In the genomic region with DNA sequence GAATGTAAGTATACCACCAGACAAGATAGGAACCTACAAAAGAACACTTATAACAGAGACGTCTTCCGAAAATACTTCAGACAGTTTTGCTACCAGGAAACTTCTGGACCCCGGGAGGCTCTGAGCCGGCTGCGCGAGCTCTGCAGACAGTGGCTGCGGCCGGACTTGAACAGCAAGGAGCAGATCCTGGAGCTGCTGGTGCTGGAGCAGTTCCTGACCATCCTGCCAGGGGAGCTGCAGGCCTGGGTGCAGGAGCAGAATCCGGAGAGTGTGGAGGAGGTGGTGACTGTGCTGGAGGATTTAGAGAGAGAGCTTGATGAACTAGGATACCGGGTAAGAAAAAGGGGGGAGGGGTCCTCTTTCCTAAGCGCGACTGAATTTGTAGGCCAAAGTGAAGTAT, we compare ENCODE assay signal across 9 mouse cellular contexts. TPM values are rescaled to one million over a fixed set of nuclear protein-coding genes. Genes with fewer than 3 reads are reported as not detected.
DNase-seq lines count a peak whose midpoint lies in the region; ATAC-seq lines count a peak whose summit lies in the region.
"Had no signal": no experiment of that assay in that cellular context is flagged by ENCODE, and none has a peak within 500 bp of the region (broad histone marks: within the 10 kb centered on the region; RNA-seq: fewer than 3 reads in every experiment).

No protein-coding gene starts in this region.

- no peak for DNase-seq in heart, adult 18-20 months
- DNase-seq in R1 (ENCODE audit: low read depth, low spot score): peak; percentile 23
- DNase-seq in liver, embryonic 13.5 days: peak; percentile 2
- no peak for DNase-seq in urinary bladder, postnatal 36 days (ENCODE audit: low spot score in 2 of 2)
- DNase-seq in urinary bladder, adult 2 months (ENCODE audit: low spot score): no peak

- no peak for ATAC-seq in heart, embryonic 13.5 days (ENCODE audit: extremely low read depth, insufficient number of reproducible peaks, low FRiP score, low TSS enrichment)
- no peak for ATAC-seq in forebrain, embryonic 15.5 days (replicated peaks)
- no peak for ATAC-seq in liver, embryonic 13.5 days (ENCODE audit: low read depth)
- ATAC-seq in frontal cortex, adult (ENCODE audit: low TSS enrichment): no peak

- H3K27ac ChIP-seq in heart, embryonic 13.5 days (replicated peaks): no peak overlapping the region
- no peak overlapping the region for H3K27ac ChIP-seq in forebrain, embryonic 15.5 days (replicated peaks)
- no peak overlapping the region for H3K27ac ChIP-seq in liver, embryonic 13.5 days

- 58% methylated on average over 12 of the region's 12 CpGs for WGBS in heart, embryonic 13.5 days
- 67% methylated on average over 12 of the region's 12 CpGs for WGBS in forebrain, embryonic 15.5 days
- 69% methylated on average over 12 of the region's 12 CpGs for WGBS in liver, embryonic 13.5 days (ENCODE audit: insufficient replicate concordance)

- peak overlapping the region; percentile 69 for H3K4me3 ChIP-seq in heart, embryonic 13.5 days
- H3K4me3 ChIP-seq in forebrain, embryonic 15.5 days: peak overlapping the region; percentile 64
- peak overlapping the region; percentile 75 for H3K4me3 ChIP-seq in liver, embryonic 13.5 days (replicated peaks)

- no peaks in the 10 kb centered on the region for H3K27me3 ChIP-seq in heart, embryonic 13.5 days (replicated peaks)
- H3K27me3 ChIP-seq in forebrain, embryonic 15.5 days: no peaks in the 10 kb centered on the region
- 0 out of 2 replicates have a peak, but pooled peaks cover under 1% of the 10 kb centered on the region for H3K27me3 ChIP-seq in liver, embryonic 13.5 days

- H3K36me3 ChIP-seq in heart, embryonic 13.5 days: peaks cover 29% of the 10 kb centered on the region
- peaks cover 9% of the 10 kb centered on the region for H3K36me3 ChIP-seq in forebrain, embryonic 15.5 days
- peaks cover 12% of the 10 kb centered on the region for H3K36me3 ChIP-seq in liver, embryonic 13.5 days

- H3K4me2 ChIP-seq in heart, embryonic 13.5 days: peak overlapping the region; percentile 74
- peak overlapping the region; percentile 64 for H3K4me2 ChIP-seq in forebrain, embryonic 15.5 days (replicated peaks)
- peak overlapping the region; percentile 66 for H3K4me2 ChIP-seq in liver, embryonic 13.5 days

- peak overlapping the region; percentile 91 for H3K9ac ChIP-seq in heart, embryonic 13.5 days
- H3K9ac ChIP-seq in forebrain, embryonic 15.5 days (replicated peaks): peak overlapping the region; percentile 79; the same call in 1 of the 2 replicates
- peak overlapping the region; percentile 83 for H3K9ac ChIP-seq in liver, embryonic 13.5 days

- no peaks in the 10 kb centered on the region for H3K9me3 ChIP-seq in heart, embryonic 13.5 days
- H3K9me3 ChIP-seq in forebrain, embryonic 15.5 days: no peaks in the 10 kb centered on the region
- no peaks in the 10 kb centered on the region for H3K9me3 ChIP-seq in liver, embryonic 13.5 days (replicated peaks)

- peaks cover 23% of the 10 kb centered on the region for H3K4me1 ChIP-seq in heart, embryonic 13.5 days
- H3K4me1 ChIP-seq in forebrain, embryonic 15.5 days: peaks cover 27% of the 10 kb centered on the region
- peaks cover 28% of the 10 kb centered on the region for H3K4me1 ChIP-seq in liver, embryonic 13.5 days (replicated peaks)

RNA-seq across cellular contexts. Expression of a gene that starts 1.1 kb away (rescaled TPM):
- polyA plus RNA-seq in heart, embryonic 13.5 days (2015; fragmentation: Nextera tagmentation; extraction: Ambion mirVana): 7.1 and 7.7 TPM in 2 replicates
- 1 to 10 TPM; 5.5 to 5.9 TPM for total RNA-seq in heart, adult 18-20 months (2021)
- 16.4 and 16.7 TPM in 2 replicates for polyA plus RNA-seq in forebrain, embryonic 15.5 days (2015; fragmentation: Nextera tagmentation; extraction: Ambion mirVana)
- 4.4 and 5.0 TPM in 2 replicates for polyA plus RNA-seq in liver, embryonic 13.5 days (2015; fragmentation: Nextera tagmentation; extraction: Ambion mirVana)
- polyA plus RNA-seq in urinary bladder, adult 2 months (2012; rRNA removed): 7.9 and 8.0 TPM in 2 replicates

RNA-seq across cellular contexts. Expression of a gene that starts 17.0 kb away (rescaled TPM):
- polyA plus RNA-seq in heart, embryonic 13.5 days (2015; fragmentation: Nextera tagmentation; extraction: Ambion mirVana): not detected in 2 replicates
- total RNA-seq in heart, adult 18-20 months (2021): not detected
- not detected in 2 replicates for polyA plus RNA-seq in forebrain, embryonic 15.5 days (2015; fragmentation: Nextera tagmentation; extraction: Ambion mirVana)
- not detected in 2 replicates for polyA plus RNA-seq in liver, embryonic 13.5 days (2015; fragmentation: Nextera tagmentation; extraction: Ambion mirVana)
- not detected in 2 replicates for polyA plus RNA-seq in urinary bladder, adult 2 months (2012; rRNA removed)
- total RNA-seq: adrenal gland, adult 18-20 months had no signal

RNA-seq across cellular contexts. Expression of a gene that starts 38.8 kb away (rescaled TPM):
- 61.2 and 72.2 TPM in 2 replicates for polyA plus RNA-seq in heart, embryonic 13.5 days (2015; fragmentation: Nextera tagmentation; extraction: Ambion mirVana)
- 10 to 100 TPM; 28.5 to 31.4 TPM for total RNA-seq in heart, adult 18-20 months (2021)
- 94.1 and 98.8 TPM in 2 replicates for polyA plus RNA-seq in forebrain, embryonic 15.5 days (2015; fragmentation: Nextera tagmentation; extraction: Ambion mirVana)
- polyA plus RNA-seq in liver, embryonic 13.5 days (2015; fragmentation: Nextera tagmentation; extraction: Ambion mirVana): 30.1 and 33.6 TPM in 2 replicates
- 56.6 and 76.3 TPM in 2 replicates for polyA plus RNA-seq in urinary bladder, adult 2 months (2012; rRNA removed)

RNA-seq across cellular contexts. Expression of a gene that starts 51.8 kb away (rescaled TPM):
- not detected in 2 replicates for polyA plus RNA-seq in heart, embryonic 13.5 days (2015; fragmentation: Nextera tagmentation; extraction: Ambion mirVana)
- not detected for total RNA-seq in heart, adult 18-20 months (2021)
- not detected in 2 replicates for polyA plus RNA-seq in forebrain, embryonic 15.5 days (2015; fragmentation: Nextera tagmentation; extraction: Ambion mirVana)
- not detected in 2 replicates for polyA plus RNA-seq in liver, embryonic 13.5 days (2015; fragmentation: Nextera tagmentation; extraction: Ambion mirVana)
- polyA plus RNA-seq in urinary bladder, adult 2 months (2012; rRNA removed): not detected in 2 replicates
- total RNA-seq: adrenal gland, adult 18-20 months had no signal

Comparison
In these comparisons a context has a peak if more than half of its experiments do, and no peak if none do; other contexts are left out.
1. DNase-seq: peak in R1 (single experiment) and liver, embryonic 13.5 days (single experiment); none in heart, adult 18-20 months (0 of 2), urinary bladder, postnatal 36 days (0 of 2) and urinary bladder, adult 2 months (single experiment).
2. Peak in every context shown above with its lines, with median percentiles within 50 percentile points of each other: H3K4me2 ChIP-seq, H3K4me3 ChIP-seq and H3K9ac ChIP-seq.